Mouse (Mus musculus) layer of hippocampus, postnatal 36 days (tissue): ENCODE results near the gene Ddx41. TPM values are rescaled to one million over a fixed set of nuclear protein-coding genes. Genes with fewer than 3 reads are reported as not detected.

Experiments used
- microRNA-seq, 2 experiments: library from miRNA; unstranded; fragments of <30 nt; microRNA quantifications; one replicate each; pipeline ENCODE4 v1.2.0; 2021
- total RNA-seq, 2 experiments: library from RNA; stranded (reverse); gene quantifications; 2 replicates each; pipeline ENCODE4 v1.2.3; 2021

Gene Ddx41
- total RNA-seq, 2 experiments from 2014 or later = 59.4 to 60.2 TPM

Small RNA genes within 50 kb of the gene (microRNA-seq; reads per million reads assigned to microRNA genes)
- 5.1 to 5.7 reads per million in 2 experiments for gene Mir6945

Other genes starting within 250 kb of the Ddx41 start
- gene Prelid1, start 216.2 kb downstream of the Ddx41 start, total RNA-seq = 100 to 1,000 TPM; 140 to 157 TPM
- 10 to 100 TPM; 78.8 to 84.3 TPM for gene Rab24, start 214.7 kb downstream of the Ddx41 start, total RNA-seq
- gene Mxd3, start 206.8 kb downstream of the Ddx41 start, total RNA-seq = 1 to 10 TPM in 1 of 2 experiments, under 1 TPM in 1; 0.87 to 1.4 TPM
- 10 to 100 TPM; 58.3 to 70.5 TPM for gene Lman2, start 173.9 kb downstream of the Ddx41 start, total RNA-seq
- 100 to 1,000 TPM in 1 of 2 experiments, 10 to 100 TPM in 1; 95.2 to 110 TPM for gene Rgs14, start 166.9 kb downstream of the Ddx41 start, total RNA-seq
- not detected for gene Slc34a1, start 138.5 kb downstream of the Ddx41 start, total RNA-seq
- gene Pfn3, start 121.4 kb downstream of the Ddx41 start, total RNA-seq = not detected
- gene F12, start 109.9 kb downstream of the Ddx41 start, total RNA-seq = under 1 TPM; 0.32 to 0.71 TPM
- gene Grk6, start 91.6 kb downstream of the Ddx41 start, total RNA-seq = 10 to 100 TPM; 67.7 to 71.1 TPM
- gene Prr7, start 72.4 kb downstream of the Ddx41 start, total RNA-seq = 10 to 100 TPM; 86.1 to 86.6 TPM
- 100 to 1,000 TPM; 388 to 393 TPM for gene Dbn1, start 48.5 kb downstream of the Ddx41 start, total RNA-seq
- gene Pdlim7, start 23.0 kb downstream of the Ddx41 start, total RNA-seq = 10 to 100 TPM; 89.6 to 94.1 TPM
- gene Dok3, start 7.4 kb downstream of the Ddx41 start, total RNA-seq = 10 to 100 TPM; 17.0 to 20.6 TPM
- gene Fam193b, start 34.5 kb upstream of the Ddx41 start, total RNA-seq = 10 to 100 TPM; 88.6 to 96.2 TPM
- 100 to 1,000 TPM; 141 to 143 TPM for gene Tmed9, start 37.1 kb upstream of the Ddx41 start, total RNA-seq
- gene B4galt7, start 63.2 kb upstream of the Ddx41 start, total RNA-seq = 10 to 100 TPM; 23.6 to 25.0 TPM
- 10 to 100 TPM; 44.2 to 47.9 TPM for gene Caml, start 86.3 kb upstream of the Ddx41 start, total RNA-seq
- gene Ddx46, start 98.4 kb upstream of the Ddx41 start, total RNA-seq = 10 to 100 TPM; 47.4 to 52.6 TPM
- 10 to 100 TPM; 80.7 to 84.1 TPM for gene B230219D22Rik, start 156.5 kb upstream of the Ddx41 start, total RNA-seq
- gene Txndc15, start 178.0 kb upstream of the Ddx41 start, total RNA-seq = 10 to 100 TPM; 74.8 to 78.1 TPM
- 10 to 100 TPM; 32.5 to 35.4 TPM for gene Pcbd2, start 190.7 kb upstream of the Ddx41 start, total RNA-seq
- under 1 TPM in 1 of 2 experiments, not detected in 1; 0.38 TPM for gene Catsper3, start 247.9 kb upstream of the Ddx41 start, total RNA-seq